Mouse (Mus musculus) brain, embryonic 18.5 days (tissue): ENCODE measurements around the gene Slc22a16.

Source experiments
- DNase-seq: peaks from one replicate; pipeline ENCODE4 v3.0.0-alpha.2; 2012; ENCODE audit warnings: low read depth, low spot score

The Slc22a16 gene

GRCm38 (mm10) chr10:40604706-40605394, 34.7 kb downstream of the Slc22a16 start:
- DNase-seq = no peak

GRCm38 (mm10) chr10:40617973-40618372, 47.8 kb downstream of the Slc22a16 start:
- no peak for DNase-seq

DNA sequence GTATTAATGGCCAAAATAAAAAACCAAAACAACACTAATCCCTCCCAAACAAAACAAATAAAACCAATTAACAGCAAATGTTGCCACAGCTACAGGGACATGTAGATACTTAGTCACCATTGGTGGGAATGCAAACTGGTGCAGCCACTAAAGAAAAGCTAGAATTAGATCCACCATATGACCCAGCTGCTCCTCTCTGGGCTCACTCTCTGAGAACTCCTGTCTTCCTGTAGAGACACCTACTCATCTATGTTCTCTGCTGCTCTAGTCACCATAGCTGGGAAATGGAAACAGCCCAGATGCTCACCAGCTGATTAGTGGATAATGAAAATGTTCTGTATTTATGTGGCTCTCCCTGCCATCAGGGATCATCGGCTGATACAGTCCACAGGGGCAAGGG, 49.6 kb downstream of the Slc22a16 start:
- DNase-seq = no peak

DNA sequence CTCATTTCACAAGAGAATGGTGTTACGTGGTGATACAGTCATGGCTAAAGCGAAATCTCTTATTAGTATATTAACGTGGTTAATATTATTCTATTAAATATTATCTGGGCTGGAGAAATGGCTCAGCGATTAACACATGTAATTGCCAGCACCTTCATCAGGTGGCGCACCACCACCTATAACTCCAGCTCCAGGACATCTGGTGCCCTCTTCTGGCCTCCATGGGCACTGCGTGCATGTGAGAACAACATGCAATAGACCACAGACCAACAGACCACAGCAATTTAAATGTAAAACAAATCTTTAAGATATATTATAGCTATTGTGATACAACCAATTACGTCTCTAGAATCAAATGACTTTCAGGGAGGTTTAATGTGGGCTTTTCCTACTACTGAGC, 59.0 kb downstream of the Slc22a16 start:
- DNase-seq = no peak

DNA sequence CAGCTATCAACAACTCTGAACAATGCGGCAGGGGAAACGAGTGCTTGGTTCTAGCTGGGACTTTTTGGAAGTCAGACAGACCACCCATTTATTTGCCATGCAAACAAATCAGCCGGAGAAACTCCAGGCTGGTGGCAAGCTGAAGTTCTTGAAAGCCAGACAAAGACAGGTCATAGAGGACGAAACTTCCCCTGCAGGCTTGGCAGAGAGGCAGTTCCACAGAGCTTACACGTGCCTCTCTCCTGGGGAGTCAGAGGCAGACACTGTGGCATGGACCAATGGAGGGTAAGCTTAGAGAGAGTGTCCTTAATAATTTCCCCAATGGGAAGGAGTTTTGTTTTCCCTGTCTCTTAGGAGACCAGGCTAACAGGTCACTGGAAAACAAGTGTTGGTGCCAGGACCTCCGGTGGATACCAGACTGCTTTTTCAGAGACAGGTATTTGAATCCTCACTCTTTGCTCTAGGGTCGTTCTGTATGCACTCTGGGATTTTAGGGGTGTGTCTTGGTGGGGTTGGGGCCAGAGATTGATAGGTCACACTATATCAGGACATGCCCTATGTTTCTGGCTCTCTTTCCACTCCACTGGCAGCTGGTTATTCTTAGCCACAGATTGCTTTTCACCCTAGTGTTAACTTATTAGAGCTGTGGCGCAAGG, 59.6 kb downstream of the Slc22a16 start, which contains the start of gene Ddo:
Ddo (plus strand) TSS at position 356 of the 656 bp plus-strand sequence.
- no peak for DNase-seq

DNA sequence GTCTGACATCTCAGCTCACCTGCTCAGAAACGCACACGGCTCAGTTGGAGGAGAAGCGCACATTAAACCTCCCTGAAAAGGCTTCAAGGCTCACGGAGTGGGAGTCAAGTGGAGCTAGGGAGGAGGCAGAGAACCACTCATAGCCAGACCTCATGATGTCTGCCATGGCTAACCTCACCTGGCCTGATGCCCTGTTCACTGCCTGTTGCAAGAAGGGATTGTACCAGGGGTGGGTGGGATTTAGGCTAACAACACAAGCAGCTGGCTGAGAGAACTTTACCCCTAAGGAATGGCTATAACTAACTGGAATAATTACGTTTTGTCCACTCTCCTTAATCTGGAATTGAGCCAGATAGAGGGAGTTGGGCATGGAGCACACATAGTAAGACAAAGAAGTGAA, 60.3 kb downstream of the Slc22a16 start:
- DNase-seq = no peak

DNA sequence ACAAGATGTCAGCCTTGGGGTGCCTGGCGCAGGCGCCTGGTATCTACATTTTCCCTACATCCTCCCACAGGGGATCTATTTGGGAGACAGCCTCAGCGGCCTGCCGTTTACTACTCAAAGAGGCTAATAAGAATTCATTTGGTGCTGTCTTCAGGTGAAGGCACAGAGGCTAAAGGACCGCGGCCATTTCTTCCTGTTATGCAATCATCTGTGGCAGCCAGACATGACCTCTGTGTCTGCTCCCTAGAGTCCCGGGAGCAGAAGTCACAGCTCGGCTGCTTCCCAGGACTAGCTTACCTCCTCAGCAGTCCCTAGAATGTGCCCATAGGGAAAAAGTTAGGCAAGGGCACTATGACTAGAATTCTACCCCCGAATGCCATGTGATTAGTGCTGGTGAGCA, 60.8 kb downstream of the Slc22a16 start:
- DNase-seq = no peak

DNA sequence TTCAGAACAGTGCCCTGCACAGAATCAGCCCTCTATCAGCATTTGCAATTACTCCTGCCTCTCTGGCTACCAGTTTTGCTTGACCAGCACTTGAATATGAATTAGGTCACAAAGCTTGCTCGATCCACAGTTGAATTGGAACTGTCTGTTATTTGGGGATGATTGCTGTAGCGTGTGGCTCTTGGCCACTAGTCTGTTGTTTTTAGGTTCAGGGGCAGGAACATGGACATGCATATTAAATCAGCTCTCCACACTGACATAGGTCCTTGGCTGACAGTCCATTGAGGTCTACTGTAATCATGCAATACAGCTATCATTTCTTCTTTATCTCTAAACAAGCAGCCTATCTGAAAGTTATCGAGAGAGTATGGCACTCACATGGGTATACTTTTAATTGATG, 62.0 kb downstream of the Slc22a16 start:
- no peak for DNase-seq

- DNase-seq = no peak
Observed at GRCm38 (mm10) chr10:40637331-40637730, 67.2 kb downstream of the Slc22a16 start.

GRCm38 (mm10) chr10:40638276-40638675, 68.1 kb downstream of the Slc22a16 start:
- no peak for DNase-seq

GRCm38 (mm10) chr10:40638823-40639819, 69.0 kb downstream of the Slc22a16 start:
- DNase-seq = no peak

DNA sequence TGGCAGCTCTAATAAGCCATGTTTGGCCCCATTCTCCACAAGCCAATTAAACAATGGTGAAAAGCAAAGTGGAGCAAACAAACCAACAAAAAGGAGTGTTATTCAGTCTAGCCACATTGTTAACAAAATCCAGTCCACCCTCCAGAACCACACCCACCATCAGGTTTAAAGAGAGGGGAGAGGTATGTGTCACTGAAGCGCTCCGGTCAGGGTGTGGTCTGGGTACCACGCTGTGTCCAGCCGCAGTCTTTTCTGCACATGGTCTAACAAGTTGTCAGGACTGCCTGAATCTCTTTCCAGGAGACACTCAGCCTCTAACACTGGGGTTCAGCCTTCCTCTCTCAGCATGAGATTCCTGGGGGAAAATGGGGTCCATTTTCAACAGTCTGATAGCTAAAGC, 70.3 kb downstream of the Slc22a16 start:
- no peak for DNase-seq

- DNase-seq = no peak
Observed at GRCm38 (mm10) chr10:40641901-40642300, 71.8 kb downstream of the Slc22a16 start.

DNA sequence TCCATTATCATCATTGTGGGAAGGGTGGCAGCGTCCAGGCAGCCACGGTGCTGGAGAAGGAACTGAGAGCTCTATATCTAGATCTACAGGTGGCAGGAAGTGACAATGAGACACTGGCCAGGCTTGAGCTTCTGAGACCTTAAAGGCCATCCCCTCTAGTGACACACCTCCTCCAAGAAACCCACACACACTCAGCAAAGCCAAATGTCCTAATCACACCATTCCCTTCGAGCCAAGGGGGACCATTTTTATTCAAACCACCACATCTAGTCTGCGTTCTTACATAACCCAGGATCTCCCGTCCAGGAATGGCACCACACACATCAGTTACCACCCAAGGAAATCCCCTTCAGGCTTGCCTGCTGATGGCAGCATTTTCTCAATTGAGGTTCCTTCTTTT, 73.0 kb downstream of the Slc22a16 start:
- DNase-seq = no peak

DNA sequence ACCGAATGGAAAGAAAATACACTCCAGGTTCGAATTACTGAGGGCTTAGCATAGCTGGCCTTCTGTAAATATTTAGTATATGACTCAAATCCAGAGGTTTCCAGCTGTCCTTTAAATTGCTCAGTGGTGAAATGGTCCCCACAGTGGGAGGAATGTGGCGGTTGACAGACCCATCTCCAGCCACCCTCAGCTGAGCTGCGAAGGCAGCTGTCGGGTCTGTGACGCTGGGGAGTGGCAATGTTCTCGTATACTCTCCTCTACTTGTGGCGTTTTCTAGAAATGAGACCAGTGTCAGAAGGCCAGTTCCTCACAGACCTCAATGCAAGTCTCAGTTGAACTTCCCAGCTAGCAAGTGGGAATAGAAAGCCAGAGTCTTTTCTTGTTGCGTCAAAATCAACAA, 74.3 kb downstream of the Slc22a16 start:
- DNase-seq = no peak

DNA sequence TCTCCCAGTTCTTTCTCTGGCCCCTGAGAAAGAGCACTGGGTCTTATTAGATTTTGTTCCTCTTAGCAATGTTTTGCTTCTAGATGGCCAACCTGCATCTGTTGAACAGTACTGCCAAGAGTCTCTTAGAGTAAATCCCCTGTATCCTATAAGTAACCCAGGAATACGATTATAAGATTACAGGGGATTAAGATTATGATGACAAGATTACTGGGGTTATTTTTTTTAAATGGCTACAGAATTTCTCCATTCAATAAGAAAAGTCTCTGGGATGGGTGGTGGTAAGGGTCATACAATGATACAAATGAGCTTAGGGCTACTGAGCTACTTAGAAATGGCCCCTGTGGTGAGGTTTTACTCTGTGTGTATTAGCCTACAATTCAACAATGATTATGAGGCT, 75.2 kb downstream of the Slc22a16 start:
- DNase-seq = no peak

DNA sequence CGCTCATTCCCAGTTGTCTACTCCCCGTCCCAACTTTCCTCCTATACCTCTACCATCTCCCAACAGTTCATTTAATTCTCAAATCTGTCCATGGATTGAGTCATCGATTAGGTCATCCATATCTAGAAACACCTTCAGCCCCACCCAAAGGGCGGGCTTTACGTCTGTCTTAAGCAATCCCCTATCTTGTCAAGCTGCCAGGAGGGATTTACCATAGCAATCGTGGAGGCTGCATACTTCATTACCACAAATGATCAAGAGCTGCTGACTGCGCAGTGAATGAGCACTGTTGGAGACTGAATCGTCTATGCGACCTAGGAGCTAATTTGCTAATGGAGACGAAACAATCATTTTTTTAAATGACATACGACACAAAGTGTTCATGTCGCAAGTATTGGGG, 78.6 kb downstream of the Slc22a16 start:
- no peak for DNase-seq

- peak; percentile 50 for DNase-seq
Observed at GRCm38 (mm10) chr10:40649634-40650033, 79.5 kb downstream of the Slc22a16 start.

- DNase-seq = no peak
Observed at GRCm38 (mm10) chr10:40651676-40652075, 81.5 kb downstream of the Slc22a16 start.
